Mouse (Mus musculus): ENCODE measurements around the gene C9orf72.

- TF ChIP-seq EP300 (IDR thresholded peaks at IDR 0.05; ENCODE audit: low read depth in 1 of 2, low read length in 2 of 2): no peak
- TF ChIP-seq CTCF (IDR thresholded peaks at IDR 0.05 in 2 of 3, conservative IDR thresholded peaks at IDR 0.05 in 1 of 3; ENCODE audit: control insufficient read depth in 1 of 3, insufficient read depth in 1 of 3, low read depth in 2 of 3, low read length in 3 of 3, poor library complexity in 1 of 3, severe bottlenecking in 1 of 3): no peak
- TF ChIP-seq MAFK (IDR thresholded peaks at IDR 0.05; ENCODE audit: borderline replicate concordance, low read depth, low read length): no peak
- TF ChIP-seq MEF2A (IDR thresholded peaks at IDR 0.05; ENCODE audit: extremely low read depth, insufficient replicate concordance, low read depth, low read length, poor library complexity, severe bottlenecking): no peak
- TF ChIP-seq POLR2A (IDR thresholded peaks at IDR 0.05; ENCODE audit: control insufficient read depth in 1 of 2, insufficient read depth in 1 of 2, low read depth in 1 of 2, low read length in 2 of 2, poor library complexity in 1 of 2): no peak
- no peak for TF ChIP-seq MYC (IDR thresholded peaks at IDR 0.05; ENCODE audit: low read depth, low read length)
- no peak for TF ChIP-seq CHD1 (IDR thresholded peaks at IDR 0.05; ENCODE audit: low read depth, low read length)
- no peak for TF ChIP-seq ELF1 (IDR thresholded peaks at IDR 0.05; ENCODE audit: low read depth, low read length)
- TF ChIP-seq MAX (IDR thresholded peaks at IDR 0.05; ENCODE audit: low read length): no peak
Measured at GRCm38 (mm10) chr4:35151756-35152155, 74.2 kb downstream of the C9orf72 start, which contains the start of gene Ifnk.
